Mouse (Mus musculus): ENCODE results near the gene Fxyd2. TPM values are rescaled to one million over a fixed set of nuclear protein-coding genes. Genes with fewer than 3 reads are reported as not detected.

The Fxyd2 gene
- polyA plus RNA-seq, 1 experiment from 2014 or later, result 12.7 TPM

DNA sequence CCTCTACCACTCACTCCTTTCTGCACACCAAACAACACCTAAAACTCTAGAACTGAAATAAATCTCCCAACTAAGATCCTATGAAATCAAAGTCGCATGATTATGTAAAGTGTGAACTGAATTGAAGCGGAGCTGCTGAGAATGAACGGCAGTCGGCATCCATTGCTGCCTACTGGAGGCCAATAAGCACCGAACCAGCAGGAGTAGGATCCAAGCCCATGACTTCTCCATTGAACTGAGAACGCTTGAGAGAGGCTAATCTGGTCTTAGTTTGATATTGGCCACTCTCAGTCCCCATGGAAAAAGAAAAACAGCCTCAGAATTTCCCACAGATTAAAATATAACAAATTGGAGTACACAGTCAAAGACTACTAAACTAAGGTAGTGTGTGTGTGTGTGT is 15.6 kb upstream of the Fxyd2 start:
- Histone ChIP-seq H3K27me3 (ENCODE audit: control insufficient read depth, insufficient read depth, low read length) (no peaks in the 10 kb centered on the region), H3K4me1 (replicated peaks; ENCODE audit: control insufficient read depth, insufficient read depth, low read length) (peaks cover 17% of the 10 kb centered on the region), H3K9ac (no peak overlapping the region), H3K9me3 (ENCODE audit: control insufficient read depth, low read length) (no peaks in the 10 kb centered on the region), H3K27ac (no peak overlapping the region), H3K36me3 (replicated peaks; ENCODE audit: control insufficient read depth, insufficient read depth) (no peaks in the 10 kb centered on the region), H3K4me3 (replicated peaks; ENCODE audit: low read length) (no peak overlapping the region), H3K4me2 (replicated peaks) (no peak overlapping the region)
- ATAC-seq (ENCODE audit: low FRiP score) (no peak), DNase-seq (ENCODE audit: low spot score) (no peak)
- 96% methylated on average over 6 of the region's 6 CpGs for WGBS

DNA sequence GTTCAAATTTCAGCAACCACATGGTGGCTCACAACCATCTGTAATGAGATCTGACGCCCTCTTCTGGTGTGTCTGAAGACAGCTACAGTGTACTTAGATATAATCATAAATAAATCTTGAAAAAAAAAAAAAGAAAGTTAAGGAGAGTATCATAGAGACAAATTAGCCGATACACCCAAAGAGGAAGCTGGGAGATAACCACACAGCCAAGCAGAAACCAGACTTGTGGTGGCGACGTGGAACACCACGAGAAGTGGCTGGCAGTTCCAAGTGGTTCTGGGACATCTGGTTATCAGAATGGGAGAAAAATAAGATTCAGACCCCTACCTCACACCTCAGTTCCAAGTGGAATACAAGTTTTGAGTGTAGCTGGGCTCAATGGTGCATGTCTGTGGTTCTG is 12.8 kb upstream of the Fxyd2 start:
- 86% methylated on average over 5 of the region's 5 CpGs for WGBS
- ATAC-seq (ENCODE audit: low FRiP score) (no peak), DNase-seq (ENCODE audit: low spot score) (no peak)
- Histone ChIP-seq H3K36me3 (replicated peaks; ENCODE audit: control insufficient read depth, insufficient read depth) (peaks cover 9% of the 10 kb centered on the region; the same call in 1 of the 2 replicates), H3K9ac (no peak overlapping the region), H3K9me3 (ENCODE audit: control insufficient read depth, low read length) (no peaks in the 10 kb centered on the region), H3K4me1 (replicated peaks; ENCODE audit: control insufficient read depth, insufficient read depth, low read length) (0 out of 2 replicates have a peak, but pooled peaks cover 2% of the 10 kb centered on the region), H3K4me3 (replicated peaks; ENCODE audit: low read length) (no peak overlapping the region), H3K27ac (no peak overlapping the region), H3K4me2 (replicated peaks) (no peak overlapping the region), H3K27me3 (ENCODE audit: control insufficient read depth, insufficient read depth, low read length) (no peaks in the 10 kb centered on the region)

DNA sequence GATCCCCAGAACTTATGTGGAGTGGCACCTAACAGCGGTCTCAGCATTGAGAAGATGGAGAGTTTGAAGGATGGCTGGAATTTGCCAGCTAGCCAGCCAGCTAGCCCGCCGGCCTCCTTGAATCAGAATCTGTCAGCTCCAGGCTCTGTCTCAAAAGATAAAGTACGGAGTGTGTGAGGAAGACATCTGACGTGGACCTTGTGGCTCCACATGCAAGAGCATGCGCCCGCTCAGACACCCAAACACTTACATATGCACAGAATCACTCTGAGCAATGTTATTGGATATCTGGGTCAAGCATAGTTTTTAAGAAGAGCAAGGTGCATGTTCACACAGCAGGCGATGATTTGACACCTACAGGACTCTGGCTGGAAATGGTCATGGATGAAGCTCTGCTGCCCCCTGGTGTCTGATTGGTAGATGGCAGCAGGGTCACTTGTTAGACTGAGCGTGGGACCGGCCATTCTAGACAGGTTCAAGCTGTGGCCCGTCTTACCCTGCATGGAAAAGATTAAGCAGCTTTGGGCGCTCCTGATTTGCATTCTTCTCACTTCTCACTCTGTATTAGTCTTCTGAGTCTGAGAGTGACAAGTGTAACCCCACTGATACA is 11.0 kb upstream of the Fxyd2 start:
- H3K9me3 ChIP-seq (ENCODE audit: control insufficient read depth, low read length), result no peaks in the 10 kb centered on the region
- WGBS, result 48% methylated on average over 12 of the region's 12 CpGs
- peaks cover 20% of the 10 kb centered on the region for H3K36me3 ChIP-seq (replicated peaks; ENCODE audit: control insufficient read depth, insufficient read depth)
- peak; percentile 90 for DNase-seq (ENCODE audit: low spot score)
- ATAC-seq (ENCODE audit: low FRiP score), result peak; percentile 71
- no peak overlapping the region for H3K4me2 ChIP-seq (replicated peaks)
- no peaks in the 10 kb centered on the region for H3K27me3 ChIP-seq (ENCODE audit: control insufficient read depth, insufficient read depth, low read length)
- H3K4me1 ChIP-seq (replicated peaks; ENCODE audit: control insufficient read depth, insufficient read depth, low read length), result no peaks in the 10 kb centered on the region
- no peak overlapping the region for H3K27ac ChIP-seq
- H3K4me3 ChIP-seq (replicated peaks; ENCODE audit: low read length), result no peak overlapping the region
- no peak overlapping the region for H3K9ac ChIP-seq

DNA sequence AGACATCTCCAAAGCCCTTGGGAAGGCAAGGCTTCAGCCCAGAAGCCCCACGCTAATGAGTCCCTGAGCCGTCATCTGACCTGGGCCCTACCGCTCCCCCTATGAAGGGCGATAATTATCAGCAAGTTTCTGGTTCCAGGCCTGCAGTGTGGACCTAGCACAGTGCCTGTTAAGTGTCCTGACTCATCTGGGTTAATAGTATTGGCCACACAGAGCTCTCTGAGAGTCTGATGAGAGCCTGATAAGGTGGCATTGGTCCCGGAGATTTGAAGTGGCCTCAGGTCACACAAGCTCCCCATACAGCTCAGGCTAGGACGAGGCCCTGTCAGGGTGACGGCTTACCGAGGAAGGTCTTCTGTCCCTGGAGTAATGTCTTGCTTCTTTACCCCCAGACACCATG is 9.9 kb upstream of the Fxyd2 start:
- Histone ChIP-seq H3K4me2 (replicated peaks) (no peak overlapping the region), H3K4me1 (replicated peaks; ENCODE audit: control insufficient read depth, insufficient read depth, low read length) (no peaks in the 10 kb centered on the region), H3K27me3 (ENCODE audit: control insufficient read depth, insufficient read depth, low read length) (no peaks in the 10 kb centered on the region), H3K27ac (no peak overlapping the region), H3K36me3 (replicated peaks; ENCODE audit: control insufficient read depth, insufficient read depth) (peaks cover 32% of the 10 kb centered on the region), H3K4me3 (replicated peaks; ENCODE audit: low read length) (no peak overlapping the region), H3K9ac (no peak overlapping the region), H3K9me3 (ENCODE audit: control insufficient read depth, low read length) (no peaks in the 10 kb centered on the region)
- no peak for ATAC-seq (ENCODE audit: low FRiP score)
- no peak for DNase-seq (ENCODE audit: low spot score)
- WGBS, result 91% methylated on average over 8 of the region's 8 CpGs

DNA sequence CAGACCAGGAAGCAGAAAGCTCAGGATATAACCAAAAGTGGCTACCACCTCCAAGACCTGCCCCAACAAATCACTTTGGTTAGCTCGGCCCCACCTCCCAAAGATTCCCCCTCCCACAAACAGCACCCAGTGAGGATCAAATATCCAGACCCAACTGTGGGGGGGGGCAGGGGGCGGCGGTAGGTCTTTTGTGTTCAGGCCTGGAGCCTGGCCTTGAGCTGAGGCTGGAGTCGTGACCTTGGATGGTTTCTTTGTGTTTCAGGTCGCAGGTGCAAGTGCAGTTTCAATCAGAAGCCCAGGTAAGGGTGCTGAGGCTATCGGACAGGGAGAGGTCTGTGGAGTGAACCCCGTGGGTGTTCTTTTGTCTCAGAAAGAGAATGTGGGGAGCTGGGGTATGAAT is 8.2 kb upstream of the Fxyd2 start:
- ATAC-seq (ENCODE audit: low FRiP score) (no peak), DNase-seq (ENCODE audit: low spot score) (no peak)
- Histone ChIP-seq H3K9me3 (ENCODE audit: control insufficient read depth, low read length) (no peaks in the 10 kb centered on the region), H3K4me1 (replicated peaks; ENCODE audit: control insufficient read depth, insufficient read depth, low read length) (no peaks in the 10 kb centered on the region), H3K9ac (no peak overlapping the region), H3K36me3 (replicated peaks; ENCODE audit: control insufficient read depth, insufficient read depth) (peaks cover 49% of the 10 kb centered on the region), H3K27me3 (ENCODE audit: control insufficient read depth, insufficient read depth, low read length) (no peaks in the 10 kb centered on the region), H3K27ac (no peak overlapping the region), H3K4me3 (replicated peaks; ENCODE audit: low read length) (no peak overlapping the region), H3K4me2 (replicated peaks) (no peak overlapping the region)
- 76% methylated on average over 7 of the region's 7 CpGs for WGBS

DNA sequence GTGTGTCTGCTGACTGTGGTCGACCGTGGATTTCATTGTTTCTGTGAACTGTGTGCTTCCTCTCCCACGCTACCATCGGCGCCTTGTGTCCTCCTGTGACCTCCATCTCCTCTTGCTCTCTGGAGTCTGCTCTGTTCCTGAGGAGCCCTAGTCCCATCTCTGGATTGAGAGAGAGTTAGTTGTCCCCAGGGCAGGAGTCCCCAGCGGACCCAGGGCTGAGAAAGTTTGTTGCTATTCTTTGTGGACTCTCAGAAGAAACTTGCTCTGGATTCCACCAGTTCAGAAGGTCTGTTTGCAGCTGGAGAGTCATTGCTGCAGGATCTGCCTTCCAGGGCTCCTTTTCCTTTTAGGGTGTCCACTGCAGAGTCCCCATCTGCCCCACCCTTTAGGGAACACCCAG is 4.3 kb upstream of the Fxyd2 start:
- Histone ChIP-seq H3K4me1 (replicated peaks; ENCODE audit: control insufficient read depth, insufficient read depth, low read length) (no peaks in the 10 kb centered on the region), H3K36me3 (replicated peaks; ENCODE audit: control insufficient read depth, insufficient read depth) (peaks cover 50% of the 10 kb centered on the region), H3K4me2 (replicated peaks) (no peak overlapping the region), H3K27me3 (ENCODE audit: control insufficient read depth, insufficient read depth, low read length) (no peaks in the 10 kb centered on the region), H3K4me3 (replicated peaks; ENCODE audit: low read length) (no peak overlapping the region), H3K27ac (no peak overlapping the region), H3K9ac (no peak overlapping the region), H3K9me3 (ENCODE audit: control insufficient read depth, low read length) (no peaks in the 10 kb centered on the region)
- ATAC-seq (ENCODE audit: low FRiP score), result no peak
- no peak for DNase-seq (ENCODE audit: low spot score)
- WGBS, result 87% methylated on average over 6 of the region's 6 CpGs

DNA sequence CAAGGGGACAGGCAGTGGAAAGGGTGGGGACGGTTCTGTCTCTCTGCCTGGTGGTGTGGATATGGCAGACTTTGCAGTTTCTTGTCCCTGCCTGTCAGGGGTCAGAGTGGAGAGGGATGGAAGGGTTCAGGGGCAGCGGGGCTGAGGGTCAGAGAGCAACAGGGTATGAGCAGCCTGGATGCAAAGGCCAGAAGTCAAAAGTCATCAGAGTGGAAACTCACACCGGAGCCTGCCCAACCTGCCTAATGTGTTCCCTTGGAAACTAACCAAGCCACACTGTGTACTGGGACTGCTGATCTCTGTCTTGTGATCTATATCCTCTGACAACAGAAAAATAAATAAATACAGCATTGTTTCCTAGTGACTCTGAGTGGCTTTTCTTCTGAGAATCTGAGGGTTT is 3.7 kb upstream of the Fxyd2 start:
- no peaks in the 10 kb centered on the region for H3K9me3 ChIP-seq (ENCODE audit: control insufficient read depth, low read length)
- H3K4me3 ChIP-seq (replicated peaks; ENCODE audit: low read length), result no peak overlapping the region
- WGBS, result 49% methylated on average over 3 of the region's 3 CpGs
- no peaks in the 10 kb centered on the region for H3K4me1 ChIP-seq (replicated peaks; ENCODE audit: control insufficient read depth, insufficient read depth, low read length)
- H3K9ac ChIP-seq, result no peak overlapping the region
- peaks cover 47% of the 10 kb centered on the region for H3K36me3 ChIP-seq (replicated peaks; ENCODE audit: control insufficient read depth, insufficient read depth)
- H3K27me3 ChIP-seq (ENCODE audit: control insufficient read depth, insufficient read depth, low read length), result no peaks in the 10 kb centered on the region
- DNase-seq (ENCODE audit: low spot score), result no peak
- ATAC-seq (ENCODE audit: low FRiP score), result no peak
- H3K27ac ChIP-seq, result no peak overlapping the region
- no peak overlapping the region for H3K4me2 ChIP-seq (replicated peaks)

DNA sequence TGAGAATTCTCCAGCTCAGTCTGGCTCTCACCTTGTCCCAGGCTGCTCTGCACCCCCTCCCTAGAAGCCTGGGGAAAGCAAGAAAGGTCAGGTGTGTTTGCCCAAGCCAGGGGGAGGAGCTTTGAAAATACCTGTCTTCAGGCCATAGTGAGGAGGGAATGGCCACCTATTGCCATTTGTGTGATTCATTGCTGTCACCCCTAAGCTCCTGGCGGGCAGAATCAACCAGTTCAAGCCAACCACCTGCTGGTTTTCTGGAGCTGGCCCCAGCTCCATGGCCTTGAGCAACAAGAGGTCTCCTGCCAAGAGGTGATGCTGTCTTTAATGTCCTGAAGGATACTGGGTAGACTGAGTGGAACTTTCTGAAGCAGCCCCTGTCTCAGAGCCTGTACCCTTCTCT is 1.1 kb upstream of the Fxyd2 start:
- H3K4me1 ChIP-seq (replicated peaks; ENCODE audit: control insufficient read depth, insufficient read depth, low read length), result no peaks in the 10 kb centered on the region
- no peaks in the 10 kb centered on the region for H3K9me3 ChIP-seq (ENCODE audit: control insufficient read depth, low read length)
- H3K4me2 ChIP-seq (replicated peaks), result no peak overlapping the region
- ATAC-seq (ENCODE audit: low FRiP score) (no peak), DNase-seq (ENCODE audit: low spot score) (no peak)
- H3K27me3 ChIP-seq (ENCODE audit: control insufficient read depth, insufficient read depth, low read length), result no peaks in the 10 kb centered on the region
- H3K27ac ChIP-seq, result no peak overlapping the region
- no peak overlapping the region for H3K4me3 ChIP-seq (replicated peaks; ENCODE audit: low read length)
- H3K9ac ChIP-seq, result no peak overlapping the region
- H3K36me3 ChIP-seq (replicated peaks; ENCODE audit: control insufficient read depth, insufficient read depth), result peaks cover 31% of the 10 kb centered on the region
- WGBS, result 60% methylated on average over 1 of the region's 1 CpGs

DNA sequence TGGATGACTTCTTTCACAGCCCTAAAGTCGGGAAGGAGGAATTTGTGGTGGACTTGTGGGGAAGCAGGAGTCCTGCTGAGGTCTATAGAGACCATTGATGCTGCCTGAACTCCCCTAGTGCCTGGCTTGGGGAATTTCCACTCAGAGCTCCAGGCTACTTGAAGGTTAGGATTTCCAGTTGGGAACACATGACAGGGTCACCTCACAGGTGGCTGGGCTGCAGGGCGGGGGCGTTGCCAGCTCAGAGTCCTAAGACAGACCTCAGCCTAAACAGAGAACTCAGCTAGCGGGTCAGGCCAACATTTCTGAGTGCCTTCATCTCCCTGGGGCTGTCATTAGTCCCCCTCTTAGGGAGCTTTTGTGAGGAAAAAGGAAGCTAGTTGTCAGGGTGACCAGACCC is 2.4 kb downstream of the Fxyd2 start:
- no peak for DNase-seq (ENCODE audit: low spot score)
- H3K36me3 ChIP-seq (replicated peaks; ENCODE audit: control insufficient read depth, insufficient read depth), result no peaks in the 10 kb centered on the region
- WGBS, result 52% methylated on average over 4 of the region's 4 CpGs

DNA sequence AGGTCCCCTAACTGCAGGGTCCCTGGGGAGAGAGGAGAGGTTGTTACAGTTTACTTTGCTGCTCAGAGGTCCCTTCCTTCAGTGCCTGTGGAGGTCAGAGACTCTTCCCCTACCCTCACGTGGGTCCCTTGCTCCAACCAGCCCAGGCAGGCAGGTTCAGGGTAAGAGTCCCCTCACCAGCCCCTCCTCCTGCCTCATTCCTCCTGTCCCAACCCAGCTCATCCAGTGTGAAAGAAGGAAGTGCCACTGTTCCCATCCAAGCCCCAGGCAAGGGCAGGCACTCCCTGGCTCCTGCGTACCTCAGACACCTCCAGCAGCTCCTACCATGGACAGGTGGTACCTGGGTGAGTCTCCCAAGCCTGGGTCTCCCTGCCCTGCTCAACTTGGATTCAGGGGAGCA is 3.5 kb downstream of the Fxyd2 start:
- H3K4me3 ChIP-seq (replicated peaks; ENCODE audit: low read length), result no peak overlapping the region
- no peak overlapping the region for H3K4me2 ChIP-seq (replicated peaks)
- DNase-seq (ENCODE audit: low spot score) (no peak), ATAC-seq (ENCODE audit: low FRiP score) (no peak)
- H3K27ac ChIP-seq, result no peak overlapping the region
- H3K9ac ChIP-seq, result no peak overlapping the region
- H3K4me1 ChIP-seq (replicated peaks; ENCODE audit: control insufficient read depth, insufficient read depth, low read length), result no peaks in the 10 kb centered on the region
- no peaks in the 10 kb centered on the region for H3K27me3 ChIP-seq (ENCODE audit: control insufficient read depth, insufficient read depth, low read length)
- H3K36me3 ChIP-seq (replicated peaks; ENCODE audit: control insufficient read depth, insufficient read depth), result no peaks in the 10 kb centered on the region
- WGBS, result 60% methylated on average over 2 of the region's 2 CpGs
- H3K9me3 ChIP-seq (ENCODE audit: control insufficient read depth, low read length), result no peaks in the 10 kb centered on the region

More for the DNA sequence above, 2.4 kb downstream of the Fxyd2 start:
- no peaks in the 10 kb centered on the region for H3K4me1 ChIP-seq (replicated peaks; ENCODE audit: control insufficient read depth, insufficient read depth, low read length)
- H3K4me3 ChIP-seq (replicated peaks; ENCODE audit: low read length), result no peak overlapping the region
- no peak overlapping the region for H3K27ac ChIP-seq
- H3K9me3 ChIP-seq (ENCODE audit: control insufficient read depth, low read length), result no peaks in the 10 kb centered on the region
- no peaks in the 10 kb centered on the region for H3K27me3 ChIP-seq (ENCODE audit: control insufficient read depth, insufficient read depth, low read length)
- H3K9ac ChIP-seq, result no peak overlapping the region
- H3K4me2 ChIP-seq (replicated peaks), result no peak overlapping the region
- no peak for ATAC-seq (ENCODE audit: low FRiP score)
